Mouse (Mus musculus) limb, embryonic 11.5 days (tissue): ENCODE measurements around the gene Tmem144. TPM values are rescaled to one million over a fixed set of nuclear protein-coding genes. Genes with fewer than 3 reads are reported as not detected.

ENCODE experiments used
- ATAC-seq: fragments of 200-750 bp; cut with Nextera tagmentation; 2 replicates; pipeline ENCODE4 v1.8.0; 2017; ENCODE audit warnings: low read depth; ENCODE audit not compliant: insufficient number of reproducible peaks, low FRiP score, low TSS enrichment
- DNase-seq: peaks from one replicate; pipeline ENCODE4 v3.0.0-alpha.2; 2015; ENCODE audit warnings: low spot score
- H3K27ac ChIP-seq: fragments of 300-500 bp; sonication (generic); replicated peaks from 2 replicates; pipeline ENCODE4 v1.5.1; 2014; ENCODE audit warnings: low read depth, mild to moderate bottlenecking, low read length
- H3K27me3 ChIP-seq: fragments of 300-500 bp; sonication (generic); 2 replicates; pipeline ENCODE4 v1.6.1; 2014; ENCODE audit warnings: mild to moderate bottlenecking, low read length, mixed read lengths; ENCODE audit not compliant: control insufficient read depth, insufficient read depth
- H3K36me3 ChIP-seq: fragments of 300-500 bp; sonication (generic); 2 replicates; pipeline ENCODE4 v1.6.1; 2014; ENCODE audit warnings: mild to moderate bottlenecking, low read length, moderate library complexity, mixed read lengths; ENCODE audit not compliant: control insufficient read depth, insufficient read depth
- H3K4me1 ChIP-seq: fragments of 300-500 bp; sonication (generic); 2 replicates; pipeline ENCODE4 v1.6.1; 2014; ENCODE audit warnings: low read length, mixed read lengths; ENCODE audit not compliant: control insufficient read depth, insufficient read depth
- H3K4me2 ChIP-seq: fragments of 300-500 bp; sonication (generic); 2 replicates; pipeline ENCODE4 v1.6.1; 2014; ENCODE audit warnings: low read depth, mild to moderate bottlenecking, moderate library complexity; ENCODE audit not compliant: severe bottlenecking
- H3K4me3 ChIP-seq: fragments of 300-500 bp; sonication (generic); 2 replicates; pipeline ENCODE4 v1.5.1; 2014; ENCODE audit warnings: low read depth, low read length
- H3K9ac ChIP-seq: fragments of 300-500 bp; sonication (generic); 2 replicates; pipeline ENCODE4 v1.6.1; 2014; ENCODE audit warnings: mild to moderate bottlenecking, low read length
- H3K9me3 ChIP-seq: fragments of 300-500 bp; sonication (generic); 2 replicates; pipeline ENCODE4 v1.6.1; 2016; ENCODE audit warnings: low read length; ENCODE audit not compliant: control insufficient read depth
- WGBS: fragments of 180-500 bp; shearing (Covaris S2); extraction: QIAGEN DNeasy Blood & Tissue Kit; methylation state at CpG from one replicate; pipeline ENCODE4 v1.1.7; 2014; 5-methylcytosine and 5-hydroxymethylcytosine counted together
- polyA plus RNA-seq: library from polyadenylated mRNA; unstranded; fragments of >200 nt; fragmentation: Nextera tagmentation; extraction: Ambion mirVana; gene quantifications from 2 replicates; pipeline ENCODE4 v1.2.1, GENCODE M21; 2014

Tmem144 gene
- polyA plus RNA-seq, 1 experiment from 2014 or later: 5.1 TPM

DNA sequence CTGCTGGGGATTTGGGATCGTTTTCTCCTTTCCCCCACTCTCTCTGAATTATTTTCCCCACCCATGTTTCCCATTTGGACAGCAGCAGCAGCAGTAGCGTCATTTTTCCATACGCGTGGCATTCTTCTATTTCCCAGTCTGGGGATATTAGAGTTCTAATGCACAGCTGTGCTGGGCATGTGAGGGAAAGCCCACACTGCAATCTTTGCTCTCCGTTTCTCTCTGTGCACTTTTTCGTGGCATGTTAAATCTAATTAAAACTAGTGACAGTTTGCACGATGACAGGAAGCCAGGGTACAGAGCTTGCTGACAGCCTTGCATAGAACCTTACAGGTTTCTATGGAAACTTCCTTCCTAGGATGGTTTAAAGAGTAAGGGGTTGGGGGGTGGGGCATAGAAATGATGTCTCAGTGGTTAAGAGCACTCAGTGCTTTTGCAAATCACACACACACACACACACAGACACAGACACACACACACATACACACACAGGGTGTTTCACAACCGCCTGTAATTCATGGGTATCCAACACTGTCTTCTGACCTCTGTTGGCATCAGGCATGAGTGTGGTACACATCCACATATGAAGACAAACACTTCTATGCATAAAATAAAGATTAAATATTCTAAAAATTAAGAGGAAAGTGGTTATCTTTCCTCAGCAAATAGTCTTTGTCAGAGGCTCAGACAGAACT, 34.7 kb upstream of the Tmem144 start:
- no peak for DNase-seq
- Histone ChIP-seq H3K4me2 (0 out of 2 replicates have a peak overlapping the region, but pooled peaks have one; percentile 54), H3K9ac (no peak overlapping the region), H3K4me3 (no peak overlapping the region), H3K36me3 (no peaks in the 10 kb centered on the region), H3K27me3 (no peaks in the 10 kb centered on the region), H3K9me3 (no peaks in the 10 kb centered on the region), H3K4me1 (peaks cover 18% of the 10 kb centered on the region), H3K27ac (peak overlapping the region; percentile 52; the same call in 1 of the 2 replicates)
- ATAC-seq: peak; percentile 4
- WGBS: 42% methylated on average over 8 of the region's 8 CpGs

DNA sequence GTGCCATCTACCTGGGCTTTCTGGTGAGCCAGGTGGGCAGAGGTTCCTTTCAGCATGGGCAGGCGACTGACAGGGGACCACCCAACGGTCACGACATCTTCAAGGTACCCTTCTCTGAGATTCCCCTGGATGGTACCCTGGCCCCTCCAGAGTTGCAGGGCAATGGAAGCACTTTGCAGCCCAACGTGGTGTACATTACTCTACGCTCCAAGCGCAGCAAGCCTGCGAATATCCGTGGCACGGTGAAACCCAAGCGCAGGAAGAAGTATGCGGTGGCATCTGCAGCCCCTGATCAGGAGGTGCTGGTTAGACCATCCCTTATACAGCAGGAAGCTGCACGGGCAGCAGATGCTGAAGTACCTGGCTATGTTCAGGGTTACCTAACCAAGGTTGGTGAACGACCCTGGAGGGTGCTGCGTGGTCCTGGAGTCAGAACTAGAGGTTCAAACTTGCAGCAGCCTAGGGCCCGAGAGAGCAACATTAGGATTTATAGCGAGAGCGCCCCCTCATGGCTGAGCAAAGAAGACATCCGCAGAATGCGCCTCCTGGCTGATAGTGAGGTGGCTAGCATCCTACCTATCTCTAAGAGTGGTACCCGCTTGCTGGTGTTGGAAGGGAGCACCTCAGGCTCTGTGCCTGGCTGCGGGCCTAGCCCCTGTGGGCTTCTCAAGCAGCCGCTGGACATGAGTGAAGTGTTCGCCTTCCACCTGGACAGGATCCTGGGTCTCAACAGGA, 34.0 kb upstream of the Tmem144 start:
- peak overlapping the region; percentile 52 for H3K27ac ChIP-seq
- H3K27me3 ChIP-seq: no peaks in the 10 kb centered on the region
- H3K4me1 ChIP-seq: peaks cover 18% of the 10 kb centered on the region
- H3K9ac ChIP-seq: 0 out of 2 replicates have a peak overlapping the region, but pooled peaks have one; percentile 7
- peak; percentile 61 for ATAC-seq
- no peaks in the 10 kb centered on the region for H3K9me3 ChIP-seq
- H3K36me3 ChIP-seq: no peaks in the 10 kb centered on the region
- peak overlapping the region; percentile 54 for H3K4me2 ChIP-seq
- H3K4me3 ChIP-seq: peak overlapping the region; percentile 19
- WGBS: 66% methylated on average over 23 of the region's 23 CpGs
- peak; percentile 52 for DNase-seq

GRCm38 (mm10) chr3:79885686-79886356, 33.2 kb upstream of the Tmem144 start:
- 2% methylated on average over 19 of the region's 19 CpGs for WGBS
- Histone ChIP-seq H3K9me3 (no peaks in the 10 kb centered on the region), H3K27me3 (no peaks in the 10 kb centered on the region), H3K4me3 (peak overlapping the region; percentile 19), H3K9ac (peak overlapping the region; percentile 22; the same call in 1 of the 2 replicates), H3K4me1 (peaks cover 18% of the 10 kb centered on the region), H3K27ac (peak overlapping the region; percentile 52), H3K4me2 (peak overlapping the region; percentile 54), H3K36me3 (no peaks in the 10 kb centered on the region)
- ATAC-seq (peak; percentile 48), DNase-seq (peak; percentile 80)

- Histone ChIP-seq H3K4me3 (peak overlapping the region; percentile 10; the same call in 1 of the 2 replicates), H3K9ac (peak overlapping the region; percentile 30; the same call in 1 of the 2 replicates), H3K9me3 (no peaks in the 10 kb centered on the region), H3K4me2 (peak overlapping the region; percentile 43), H3K27ac (no peak overlapping the region), H3K36me3 (no peaks in the 10 kb centered on the region), H3K4me1 (peaks cover 18% of the 10 kb centered on the region), H3K27me3 (no peaks in the 10 kb centered on the region)
- DNase-seq (peak; percentile 84), ATAC-seq (peak; percentile 41; the same call in 1 of the 2 replicates)
- 9% methylated on average over 9 of the region's 9 CpGs for WGBS
Observed at GRCm38 (mm10) chr3:79884761-79885189, 32.2 kb upstream of the Tmem144 start.

DNA sequence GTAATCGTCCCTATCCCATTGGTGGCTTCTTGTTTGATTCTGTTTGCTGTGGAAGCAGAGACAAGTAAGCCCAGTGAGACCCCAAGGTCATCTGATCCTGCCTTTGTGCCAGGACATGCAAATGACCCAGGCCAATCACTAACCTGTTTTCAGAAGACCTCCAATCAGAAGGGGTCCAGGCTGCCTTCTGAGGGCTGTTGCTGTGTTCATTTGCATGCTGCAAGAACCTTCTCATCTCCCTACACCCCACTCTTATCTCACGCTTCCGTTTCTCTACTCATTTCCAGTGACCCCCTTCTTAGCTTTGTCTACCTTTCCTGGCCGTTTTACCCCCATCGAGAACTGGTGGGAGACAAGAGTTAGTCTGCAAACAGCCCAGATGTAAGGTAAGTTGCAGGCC, 31.7 kb upstream of the Tmem144 start, which contains the start of gene Fam198b:
Fam198b (plus strand) TSS at position 229 of the 400 bp plus-strand sequence.
- no peaks in the 10 kb centered on the region for H3K9me3 ChIP-seq
- peak within 1 kb of the TSS; percentile 43 for H3K4me2 ChIP-seq
- ATAC-seq (no peak), DNase-seq (peak; percentile 34)
- 48% methylated on average over 5 of the region's 5 CpGs for WGBS
- H3K4me3 ChIP-seq: peak within 1 kb of the TSS; percentile 10; the same call in 1 of the 2 replicates
- H3K27me3 ChIP-seq: no peaks in the 10 kb centered on the region
- H3K27ac ChIP-seq: no peak within 1 kb of the TSS
- H3K9ac ChIP-seq: peak within 1 kb of the TSS; percentile 30; the same call in 1 of the 2 replicates
- H3K36me3 ChIP-seq: no peaks in the 10 kb centered on the region
- H3K4me1 ChIP-seq: peaks cover 18% of the 10 kb centered on the region

DNA sequence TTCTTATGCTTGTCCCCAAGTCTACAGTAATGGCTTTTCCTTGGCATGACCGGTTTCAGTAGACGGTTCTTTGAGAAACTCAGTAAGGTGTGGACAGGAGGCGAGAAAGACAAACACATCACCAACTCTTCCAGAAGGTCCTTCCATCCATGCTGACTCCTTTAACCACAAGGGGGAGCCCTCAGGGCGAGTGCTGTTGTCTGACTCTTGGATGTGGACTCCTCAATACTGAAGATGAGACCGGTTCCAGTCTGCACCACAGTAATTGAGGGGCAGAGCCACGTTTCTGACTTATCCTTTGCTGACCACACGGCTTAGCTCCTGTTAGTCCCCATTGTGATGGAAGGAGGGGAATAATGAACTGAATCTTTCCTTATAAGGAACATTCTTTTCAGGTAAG, 30.5 kb upstream of the Tmem144 start:
- H3K4me2 ChIP-seq: no peak overlapping the region
- H3K4me1 ChIP-seq: peaks cover 22% of the 10 kb centered on the region
- WGBS: 52% methylated on average over 7 of the region's 7 CpGs
- peak; percentile 68 for DNase-seq
- no peak overlapping the region for H3K4me3 ChIP-seq
- no peaks in the 10 kb centered on the region for H3K9me3 ChIP-seq
- no peak overlapping the region for H3K9ac ChIP-seq
- H3K36me3 ChIP-seq: no peaks in the 10 kb centered on the region
- no peaks in the 10 kb centered on the region for H3K27me3 ChIP-seq
- ATAC-seq: no peak
- no peak overlapping the region for H3K27ac ChIP-seq

DNA sequence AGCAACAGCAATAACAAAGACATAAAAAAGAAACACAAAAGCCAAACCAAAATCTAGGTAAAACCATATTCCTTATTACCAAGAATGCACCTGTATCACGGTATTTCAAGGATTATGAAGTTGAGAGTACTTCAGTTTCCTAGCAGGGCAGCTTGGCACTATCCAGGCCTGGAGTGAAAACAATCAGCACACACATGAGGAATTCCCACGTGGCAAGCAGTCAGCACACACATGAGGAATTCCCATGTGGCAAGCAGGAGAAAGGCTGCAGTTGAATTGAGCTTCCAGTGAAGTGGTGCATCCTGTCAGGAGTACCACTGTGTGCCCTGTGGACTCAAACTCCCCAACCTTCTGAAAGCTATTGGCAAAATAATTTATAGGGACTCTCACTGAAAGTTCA, 29.1 kb upstream of the Tmem144 start:
- ATAC-seq: no peak
- 63% methylated on average over 2 of the region's 2 CpGs for WGBS
- no peak overlapping the region for H3K4me3 ChIP-seq

DNA sequence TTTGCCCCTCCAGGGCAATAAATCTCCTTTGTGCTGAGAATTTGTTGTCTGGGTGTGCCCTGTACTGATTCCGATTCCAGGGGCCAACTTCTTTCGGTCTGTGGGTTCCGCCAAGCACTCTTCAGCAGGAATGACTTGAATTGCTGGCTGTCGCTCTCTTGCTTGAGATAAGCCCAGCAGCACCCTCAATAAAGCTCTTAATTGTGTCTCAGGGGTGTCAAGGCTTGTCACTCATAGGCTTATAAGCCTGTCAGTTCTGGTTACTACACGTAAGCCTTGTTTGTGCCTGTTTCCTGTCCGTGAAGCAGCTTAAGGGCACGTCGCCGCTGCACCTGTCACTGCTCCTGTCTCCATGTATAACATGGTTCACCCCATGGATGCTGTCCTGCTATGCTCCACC, 26.7 kb upstream of the Tmem144 start:
- no peaks in the 10 kb centered on the region for H3K36me3 ChIP-seq
- no peak overlapping the region for H3K9ac ChIP-seq
- H3K9me3 ChIP-seq: no peaks in the 10 kb centered on the region
- peaks cover 3% of the 10 kb centered on the region; the same call in 1 of the 2 replicates for H3K4me1 ChIP-seq
- DNase-seq: no peak
- 37% methylated on average over 9 of the region's 9 CpGs for WGBS
- no peak for ATAC-seq
- no peaks in the 10 kb centered on the region for H3K27me3 ChIP-seq
- no peak overlapping the region for H3K27ac ChIP-seq
- no peak overlapping the region for H3K4me3 ChIP-seq
- no peak overlapping the region for H3K4me2 ChIP-seq

More for the DNA sequence above, 29.1 kb upstream of the Tmem144 start:
- Histone ChIP-seq H3K4me2 (no peak overlapping the region), H3K36me3 (no peaks in the 10 kb centered on the region), H3K9ac (no peak overlapping the region), H3K9me3 (no peaks in the 10 kb centered on the region), H3K27me3 (no peaks in the 10 kb centered on the region), H3K4me1 (peaks cover 14% of the 10 kb centered on the region), H3K27ac (no peak overlapping the region)
- DNase-seq: no peak
